Mouse (Mus musculus) lung, embryonic 16.5 days (tissue): ENCODE results near the gene Zscan20. TPM values are rescaled to one million over a fixed set of nuclear protein-coding genes. Genes with fewer than 3 reads are reported as not detected.

ENCODE experiments used
- ATAC-seq: fragments of 200-750 bp; cut with Nextera tagmentation; 2 replicates; pipeline ENCODE4 v1.8.0; 2017; ENCODE audit warnings: low read depth, mild to moderate bottlenecking, moderate library complexity
- H3K27ac ChIP-seq: fragments of 300-500 bp; sonication (generic); 2 replicates; pipeline ENCODE4 v1.5.1; 2014; ENCODE audit warnings: mild to moderate bottlenecking, control low read depth, low read length
- H3K27me3 ChIP-seq: fragments of 300-500 bp; sonication (generic); 2 replicates; pipeline ENCODE4 v1.6.1; 2014; ENCODE audit warnings: low read depth, low read length, mixed read lengths; ENCODE audit not compliant: control insufficient read depth, insufficient read depth
- H3K36me3 ChIP-seq: fragments of 300-500 bp; sonication (generic); 2 replicates; pipeline ENCODE4 v1.6.1; 2014; ENCODE audit warnings: low read length; ENCODE audit not compliant: control insufficient read depth, insufficient read depth
- H3K4me1 ChIP-seq: fragments of 300-500 bp; sonication (generic); replicated peaks from 2 replicates; pipeline ENCODE4 v1.6.1; 2014; ENCODE audit warnings: low read length, mixed read lengths; ENCODE audit not compliant: control insufficient read depth, insufficient read depth
- H3K4me2 ChIP-seq: fragments of 300-500 bp; sonication (generic); 2 replicates; pipeline ENCODE4 v1.6.1; 2014; ENCODE audit warnings: low read depth, low read length, control low read depth
- H3K4me3 ChIP-seq: fragments of 300-500 bp; sonication (generic); 2 replicates; pipeline ENCODE4 v1.5.1; 2014; ENCODE audit warnings: mild to moderate bottlenecking, low read length, control low read depth
- H3K9ac ChIP-seq: fragments of 300-500 bp; sonication (generic); 2 replicates; pipeline ENCODE4 v1.6.1; 2014; ENCODE audit warnings: low read length, control low read depth
- H3K9me3 ChIP-seq: fragments of 300-500 bp; sonication (generic); 2 replicates; pipeline ENCODE4 v1.6.1; 2016; ENCODE audit warnings: low read length; ENCODE audit not compliant: control insufficient read depth
- WGBS: fragments of 180-500 bp; shearing (Covaris S2); extraction: QIAGEN DNeasy Blood & Tissue Kit; methylation state at CpG from one replicate; pipeline ENCODE4 v1.1.7; 2014; 5-methylcytosine and 5-hydroxymethylcytosine counted together
- polyA plus RNA-seq: library from polyadenylated mRNA; unstranded; fragments of >200 nt; fragmentation: Nextera tagmentation; extraction: Ambion mirVana; gene quantifications from 2 replicates; pipeline ENCODE4 v1.2.1, GENCODE M21; 2015

Gene Zscan20
- polyA plus RNA-seq, result 4.2 and 4.5 TPM in 2 replicates

GRCm38 (mm10) chr4:128609925-128610402 is at the start of gene Zscan20:
Gene Zscan20, minus strand, starts transcription at chr4:128610098.
- ATAC-seq, result peak; percentile 96
- Histone ChIP-seq H3K4me3 (peak within 1 kb of the TSS; percentile 67), H3K4me1 (peaks cover 13% of the 10 kb centered on the region), H3K4me2 (peak within 1 kb of the TSS; percentile 74), H3K9ac (peak within 1 kb of the TSS; percentile 74), H3K27me3 (no peaks in the 10 kb centered on the region), H3K36me3 (no peaks in the 10 kb centered on the region), H3K9me3 (no peaks in the 10 kb centered on the region), H3K27ac (peak within 1 kb of the TSS; percentile 24)
- under 1% methylated on average over 24 of the region's 24 CpGs for WGBS

- H3K27ac ChIP-seq, result no peak overlapping the region; the same call in 1 of the 2 replicates
- no peaks in the 10 kb centered on the region for H3K9me3 ChIP-seq
- H3K4me1 ChIP-seq, result peaks cover 16% of the 10 kb centered on the region
- H3K9ac ChIP-seq, result peak overlapping the region; percentile 79
- WGBS, result 8% methylated on average over 12 of the region's 12 CpGs
- no peak for ATAC-seq
- no peaks in the 10 kb centered on the region for H3K36me3 ChIP-seq
- peak overlapping the region; percentile 68 for H3K4me3 ChIP-seq
- peak overlapping the region; percentile 93 for H3K4me2 ChIP-seq
- no peaks in the 10 kb centered on the region for H3K27me3 ChIP-seq
Observed at GRCm38 (mm10) chr4:128655446-128655845, 45.5 kb upstream of the Zscan20 start.

- H3K4me1 ChIP-seq, result peaks cover 20% of the 10 kb centered on the region
- peak within 1 kb of the TSS; percentile 63 for H3K27ac ChIP-seq
Observed at GRCm38 (mm10) chr4:128654505-128655381, 44.8 kb upstream of the Zscan20 start, which contains the start of gene Phc2. Gene Phc2, plus strand, starts transcription at chr4:128654702.

GRCm38 (mm10) chr4:128652584-128653298 is 42.8 kb upstream of the Zscan20 start:
- H3K27ac ChIP-seq, result peak overlapping the region; percentile 65
- 24% methylated on average over 5 of the region's 5 CpGs for WGBS
- H3K9me3 ChIP-seq, result no peaks in the 10 kb centered on the region
- no peaks in the 10 kb centered on the region for H3K27me3 ChIP-seq
- no peak overlapping the region for H3K4me2 ChIP-seq
- H3K4me1 ChIP-seq, result peaks cover 29% of the 10 kb centered on the region
- no peaks in the 10 kb centered on the region for H3K36me3 ChIP-seq
- no peak overlapping the region for H3K4me3 ChIP-seq
- ATAC-seq, result peak; percentile 10; the same call in 1 of the 2 replicates
- H3K9ac ChIP-seq, result no peak overlapping the region

More at GRCm38 (mm10) chr4:128654505-128655381, 44.8 kb upstream of the Zscan20 start, which contains the start of gene Phc2:
- peak within 1 kb of the TSS; percentile 79 for H3K9ac ChIP-seq
- no peaks in the 10 kb centered on the region for H3K36me3 ChIP-seq
- ATAC-seq, result peak; percentile 97
- under 1% methylated on average over 70 of the region's 85 CpGs for WGBS
- no peaks in the 10 kb centered on the region for H3K9me3 ChIP-seq
- H3K27me3 ChIP-seq, result no peaks in the 10 kb centered on the region
- H3K4me3 ChIP-seq, result peak within 1 kb of the TSS; percentile 68
- peak within 1 kb of the TSS; percentile 93 for H3K4me2 ChIP-seq

- H3K36me3 ChIP-seq, result no peaks in the 10 kb centered on the region
- no peak overlapping the region for H3K9ac ChIP-seq
- no peaks in the 10 kb centered on the region for H3K27me3 ChIP-seq
- peak overlapping the region; percentile 65; the same call in 1 of the 2 replicates for H3K27ac ChIP-seq
- no peak for ATAC-seq
- H3K4me1 ChIP-seq, result peaks cover 32% of the 10 kb centered on the region
- H3K4me2 ChIP-seq, result no peak overlapping the region
- WGBS, result 40% methylated on average over 3 of the region's 3 CpGs
- no peaks in the 10 kb centered on the region for H3K9me3 ChIP-seq
- no peak overlapping the region for H3K4me3 ChIP-seq
Observed at GRCm38 (mm10) chr4:128651530-128651929, 41.6 kb upstream of the Zscan20 start.

- Histone ChIP-seq H3K4me1 (peaks cover 39% of the 10 kb centered on the region), H3K4me2 (no peak overlapping the region), H3K9ac (no peak overlapping the region), H3K9me3 (no peaks in the 10 kb centered on the region), H3K27me3 (no peaks in the 10 kb centered on the region), H3K4me3 (no peak overlapping the region), H3K36me3 (no peaks in the 10 kb centered on the region), H3K27ac (no peak overlapping the region)
- WGBS, result 36% methylated on average over 8 of the region's 8 CpGs
- ATAC-seq, result no peak
Observed at GRCm38 (mm10) chr4:128648567-128649255, 38.8 kb upstream of the Zscan20 start.

GRCm38 (mm10) chr4:128646762-128647161 is 36.9 kb upstream of the Zscan20 start:
- H3K27me3 ChIP-seq, result no peaks in the 10 kb centered on the region
- H3K36me3 ChIP-seq, result no peaks in the 10 kb centered on the region
- peak overlapping the region; percentile 35; the same call in 1 of the 2 replicates for H3K27ac ChIP-seq
- H3K9ac ChIP-seq, result no peak overlapping the region
- no peak overlapping the region for H3K4me2 ChIP-seq
- H3K4me3 ChIP-seq, result no peak overlapping the region
- H3K9me3 ChIP-seq, result no peaks in the 10 kb centered on the region
- H3K4me1 ChIP-seq, result peaks cover 32% of the 10 kb centered on the region
- ATAC-seq, result no peak
- WGBS, result 14% methylated on average over 7 of the region's 7 CpGs

GRCm38 (mm10) chr4:128645896-128646295 is 36.0 kb upstream of the Zscan20 start:
- Histone ChIP-seq H3K27me3 (no peaks in the 10 kb centered on the region), H3K4me3 (no peak overlapping the region)
- ATAC-seq, result peak; percentile 15; the same call in 1 of the 2 replicates

More at GRCm38 (mm10) chr4:128645896-128646295, 36.0 kb upstream of the Zscan20 start:
- Histone ChIP-seq H3K27ac (peak overlapping the region; percentile 19), H3K9me3 (no peaks in the 10 kb centered on the region), H3K36me3 (no peaks in the 10 kb centered on the region), H3K9ac (no peak overlapping the region), H3K4me2 (no peak overlapping the region), H3K4me1 (peaks cover 32% of the 10 kb centered on the region)
- 29% methylated on average over 6 of the region's 6 CpGs for WGBS
